17 mouse cellular contexts compared by ENCODE assay signal in the genomic region with DNA sequence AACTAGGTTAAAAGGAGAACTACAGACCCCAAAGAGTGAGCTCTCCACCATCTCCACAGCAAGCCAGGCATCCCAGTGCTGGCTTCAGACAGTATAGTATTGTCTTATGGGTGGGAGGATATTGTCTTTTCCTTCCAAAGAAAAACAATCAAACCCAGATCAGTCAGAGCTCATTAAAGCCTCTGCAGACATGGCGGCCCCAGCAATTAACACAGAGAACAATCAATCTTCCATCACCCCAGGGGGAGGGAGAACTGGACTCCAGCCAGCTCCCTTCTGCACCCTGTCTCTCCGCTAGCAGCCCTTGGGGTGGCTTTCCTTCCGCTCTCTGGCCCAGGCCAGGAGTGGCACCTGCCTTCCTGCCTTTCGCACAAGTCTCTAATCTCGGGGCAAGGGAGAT. TPM values are rescaled to one million over a fixed set of nuclear protein-coding genes. Genes with fewer than 3 reads are reported as not detected.
A peak's percentile ranks its signal among the peaks of the same experiment; 100 is the strongest.
DNase-seq lines count a peak whose midpoint lies in the region; ATAC-seq and TF ChIP-seq lines count a peak whose summit lies in the region.
"Had no signal": no experiment of that assay in that cellular context is flagged by ENCODE, and none has a peak within 500 bp of the region (broad histone marks: within the 10 kb centered on the region; RNA-seq: fewer than 3 reads in every experiment).

No protein-coding gene starts in this region.

- H3K9ac ChIP-seq in kidney, postnatal 0 days (ENCODE audit: low read depth, low read length): no peak overlapping the region
- H3K9ac ChIP-seq: liver, embryonic 12.5 days had no signal

- no peaks in the 10 kb centered on the region for H3K27me3 ChIP-seq in kidney, postnatal 0 days (ENCODE audit: insufficient read depth, low read length)
- H3K27me3 ChIP-seq: liver, embryonic 12.5 days had no signal

- H3K4me2 ChIP-seq in kidney, postnatal 0 days (ENCODE audit: low read length): no peak overlapping the region
- H3K4me2 ChIP-seq: liver, embryonic 12.5 days had no signal

- no peak for TF ChIP-seq CTCF in kidney, postnatal 0 days (IDR thresholded peaks at IDR 0.05; ENCODE audit: low read depth)

- WGBS in kidney, postnatal 0 days: 19% methylated on average over 5 of the region's 5 CpGs

- peak; percentile 19 to 34 for DNase-seq in cerebellum, postnatal 10 days
- no peak for DNase-seq in cerebellum, adult 9-10 months
- peak; percentile 64 for DNase-seq in kidney, postnatal 0 days (ENCODE audit: low spot score)
- DNase-seq in kidney, adult 18-20 months: no peak
- peak; percentile 52 for DNase-seq in Muller cell, postnatal 12 days (ENCODE audit: inconsistent ontology term)
- peak; percentile 60 for DNase-seq in retina, embryonic 14.5 days (ENCODE audit: low spot score)
- no peak for DNase-seq in right cerebral cortex, postnatal 4 days
- no peak for DNase-seq in thymus, adult 18-20 months
- DNase-seq: cerebellum, adult 8-10 months; embryo, embryonic 11 days; heart, adult 2 months; heart, postnatal 10 days; right cerebral cortex, adult 18-20 months had no signal

- H3K36me3 ChIP-seq in kidney, postnatal 0 days (ENCODE audit: insufficient read depth, low read length): no peaks in the 10 kb centered on the region
- H3K36me3 ChIP-seq: liver, embryonic 12.5 days had no signal

- H3K4me3 ChIP-seq in kidney, postnatal 0 days (replicated peaks; ENCODE audit: low read depth, low read length): no peak overlapping the region
- H3K4me3 ChIP-seq: erythroblast, embryonic 14.5 days; heart, adult 2 months; liver, embryonic 12.5 days had no signal

- no peak overlapping the region for H3K27ac ChIP-seq in kidney, postnatal 0 days
- H3K27ac ChIP-seq: heart, adult 2 months; liver, embryonic 12.5 days had no signal

- ATAC-seq in kidney, postnatal 0 days (replicated peaks; ENCODE audit: low FRiP score, low read depth): no peak
- ATAC-seq: liver, embryonic 12.5 days; lung, postnatal 0 days had no signal

- H3K9me3 ChIP-seq in kidney, postnatal 0 days (replicated peaks; ENCODE audit: low read length): no peaks in the 10 kb centered on the region
- H3K9me3 ChIP-seq: liver, embryonic 12.5 days had no signal

- peaks cover 3% of the 10 kb centered on the region; the same call in 1 of the 2 replicates for H3K4me1 ChIP-seq in kidney, postnatal 0 days (replicated peaks; ENCODE audit: insufficient read depth, low read length)
- H3K4me1 ChIP-seq: liver, embryonic 12.5 days had no signal

RNA-seq across cellular contexts. Expression of a gene that starts 2.0 kb away (rescaled TPM):
- polyA plus RNA-seq in kidney, postnatal 0 days (2015; fragmentation: Nextera tagmentation; extraction: Ambion mirVana): 2.9 and 3.0 TPM in 2 replicates

RNA-seq across cellular contexts. Expression of a gene that starts 10.8 kb away (rescaled TPM):
- 90.5 and 94.0 TPM in 2 replicates for polyA plus RNA-seq in kidney, postnatal 0 days (2015; fragmentation: Nextera tagmentation; extraction: Ambion mirVana)
- polyA plus RNA-seq: erythroblast, embryonic 14.5 days had no signal

RNA-seq across cellular contexts. Expression of a gene that starts 16.3 kb away (rescaled TPM):
- polyA plus RNA-seq in kidney, postnatal 0 days (2015; fragmentation: Nextera tagmentation; extraction: Ambion mirVana): 0.08 and 0.10 TPM in 2 replicates
- polyA plus RNA-seq: erythroblast, embryonic 14.5 days; heart, adult 2 months; liver, embryonic 12.5 days; neural tube, embryonic 11.5 days had no signal

RNA-seq across cellular contexts. Expression of a gene that starts 32.3 kb away (rescaled TPM):
- 0.78 and 1.2 TPM in 2 replicates for polyA plus RNA-seq in kidney, postnatal 0 days (2015; fragmentation: Nextera tagmentation; extraction: Ambion mirVana)
- polyA plus RNA-seq: erythroblast, embryonic 14.5 days; heart, adult 2 months; liver, embryonic 12.5 days; neural tube, embryonic 11.5 days had no signal

RNA-seq across cellular contexts. Expression of a gene that starts 41.7 kb away (rescaled TPM):
- polyA plus RNA-seq in kidney, postnatal 0 days (2015; fragmentation: Nextera tagmentation; extraction: Ambion mirVana): not detected in 2 replicates
- polyA plus RNA-seq: erythroblast, embryonic 14.5 days; heart, adult 2 months; liver, embryonic 12.5 days; lung, postnatal 0 days; neural tube, embryonic 11.5 days had no signal

Comparison
In these comparisons a context has a peak if more than half of its experiments do, and no peak if none do; other contexts are left out.
1. DNase-seq: peak in cerebellum, postnatal 10 days (2 of 2), kidney, postnatal 0 days (single experiment), Muller cell, postnatal 12 days (single experiment) and retina, embryonic 14.5 days (single experiment); none in cerebellum, adult 9-10 months (single experiment), kidney, adult 18-20 months (single experiment), right cerebral cortex, postnatal 4 days (single experiment) and thymus, adult 18-20 months (0 of 2).